Mouse (Mus musculus) CH12.LX (cell line): ENCODE measurements around the gene Cttnbp2. TPM values are rescaled to one million over a fixed set of nuclear protein-coding genes. Genes with fewer than 3 reads are reported as not detected.
A peak's percentile ranks its signal among the peaks of the same experiment; 100 is the strongest.

Experiments used
- DNase-seq: peaks from one replicate; pipeline ENCODE4 v3.0.0-alpha.2; 2013; ENCODE audit errors: extremely low read depth
- H3K27ac ChIP-seq: 2 replicates; pipeline ENCODE4 v1.5.1; 2012; ENCODE audit warnings: low read depth, mild to moderate bottlenecking, control low read depth, moderate library complexity; ENCODE audit not compliant: insufficient read depth
- H3K27me3 ChIP-seq: replicated peaks from 2 replicates; pipeline ENCODE3; 2012; ENCODE audit warnings: inconsistent platforms
- H3K36me3 ChIP-seq, 2 experiments: replicated peaks in 1 of 2; 2 replicates each; pipeline versions ENCODE3 to v1.6.1; 2012; ENCODE audit warnings: inconsistent platforms in 1 of 2, low read length in 1 of 2, mild to moderate bottlenecking in 1 of 2, mixed read lengths in 1 of 2, moderate library complexity in 1 of 2; ENCODE audit not compliant: control insufficient read depth in 1 of 2, insufficient read depth in 1 of 2
- H3K4me1 ChIP-seq, 2 experiments: 2 replicates each; pipeline ENCODE4 v1.6.1; 2012; ENCODE audit warnings: inconsistent platforms in 1 of 2, moderate library complexity in 1 of 2; ENCODE audit not compliant: insufficient read depth in 2 of 2, control insufficient read depth in 1 of 2
- H3K4me2 ChIP-seq: 2 replicates; pipeline ENCODE4 v1.6.1; 2012; ENCODE audit warnings: low read depth, mild to moderate bottlenecking, control low read depth; ENCODE audit not compliant: poor library complexity, insufficient read depth, severe bottlenecking
- H3K4me3 ChIP-seq, 3 experiments: fragments of 150-350 bp in 1 of 3; sonication (generic) in 1 of 3; replicated peaks in 1 of 3; 2 replicates each; pipeline versions ENCODE3 to v1.5.1; 2011 to 2012; ENCODE audit warnings: low read depth in 2 of 3, low read length in 2 of 3, mild to moderate bottlenecking in 2 of 3, moderate library complexity in 2 of 3, control low read depth in 1 of 3, improper control_type of control experiment in 1 of 3, inconsistent platforms in 1 of 3, mixed read lengths in 1 of 3; ENCODE audit not compliant: poor library complexity in 1 of 3
- H3K79me2 ChIP-seq: replicated peaks from 2 replicates; pipeline ENCODE4 v1.6.1; 2012; ENCODE audit warnings: mild to moderate bottlenecking, moderate library complexity; ENCODE audit not compliant: control insufficient read depth, poor library complexity, insufficient read depth, severe bottlenecking; ENCODE audit errors: extremely low read depth
- H3K9ac ChIP-seq: 2 replicates; pipeline ENCODE4 v1.6.1; 2012; ENCODE audit warnings: low read depth, mild to moderate bottlenecking, control low read depth, moderate library complexity; ENCODE audit not compliant: insufficient read depth
- H3K9me3 ChIP-seq: replicated peaks from 2 replicates; pipeline ENCODE3; 2012; ENCODE audit warnings: low read length, inconsistent platforms, mixed read lengths
- BHLHE40 ChIP-seq: IDR thresholded peaks from 2 replicates; pipeline ENCODE4 v1.6.1; 2011; ENCODE audit warnings: mild to moderate bottlenecking, low read depth, low read length, improper control_type of control experiment
- CHD2 ChIP-seq: IDR thresholded peaks from 2 replicates; pipeline ENCODE4 v1.6.1; 2011; ENCODE audit warnings: low read length, improper control_type of control experiment
- CTCF ChIP-seq, 2 experiments: IDR thresholded peaks in 1 of 2; conservative IDR thresholded peaks in 1 of 2; 2 replicates each; pipeline ENCODE4 v1.5.1; 2011 to 2012; ENCODE audit warnings: low read depth in 2 of 2, low read length in 2 of 2, improper control_type of control experiment in 1 of 2, inconsistent platforms in 1 of 2, mild to moderate bottlenecking in 1 of 2, moderate library complexity in 1 of 2
- E2F4 ChIP-seq: IDR thresholded peaks from 2 replicates; pipeline ENCODE4 v1.6.1; 2011; ENCODE audit warnings: low read depth, low read length, improper control_type of control experiment; ENCODE audit not compliant: insufficient replicate concordance
- ELF1 ChIP-seq: IDR thresholded peaks from 2 replicates; pipeline ENCODE4 v1.6.1; 2014; ENCODE audit warnings: low read depth, mild to moderate bottlenecking, inconsistent platforms, low read length, improper control_type of control experiment
- EP300 ChIP-seq: IDR thresholded peaks from 2 replicates; pipeline ENCODE4 v1.6.1; 2011; ENCODE audit warnings: low read length, improper control_type of control experiment
- ETS1 ChIP-seq: conservative IDR thresholded peaks from 2 replicates; pipeline ENCODE4 v1.6.1; 2012; ENCODE audit warnings: low read depth, mild to moderate bottlenecking, inconsistent platforms, low read length, improper control_type of control experiment, moderate library complexity
- GABPA ChIP-seq: IDR thresholded peaks from 2 replicates; pipeline ENCODE4 v1.6.1; 2012; ENCODE audit warnings: low read depth, low read length, improper control_type of control experiment, inconsistent platforms; ENCODE audit not compliant: insufficient replicate concordance
- IRF4 ChIP-seq: IDR thresholded peaks from 2 replicates; pipeline ENCODE4 v1.6.1; 2014; ENCODE audit warnings: low read depth, mild to moderate bottlenecking, inconsistent platforms, low read length, improper control_type of control experiment
- JUN ChIP-seq: IDR thresholded peaks from 2 replicates; pipeline ENCODE4 v1.6.1; 2011; ENCODE audit warnings: low read depth, mild to moderate bottlenecking, low read length, improper control_type of control experiment, moderate library complexity; ENCODE audit not compliant: insufficient read depth
- JUND ChIP-seq: conservative IDR thresholded peaks from 2 replicates; pipeline ENCODE4 v1.6.1; 2011; ENCODE audit warnings: low read depth, low read length, improper control_type of control experiment
- KAT2A ChIP-seq: IDR thresholded peaks from 2 replicates; pipeline ENCODE4 v1.6.1; 2012; ENCODE audit warnings: low read length, improper control_type of control experiment, inconsistent platforms; ENCODE audit not compliant: insufficient replicate concordance
- MAX ChIP-seq: IDR thresholded peaks from 2 replicates; pipeline ENCODE4 v1.6.1; 2011; ENCODE audit warnings: low read length, improper control_type of control experiment
- MAZ ChIP-seq: IDR thresholded peaks from 2 replicates; pipeline ENCODE4 v1.6.1; 2012; ENCODE audit warnings: low read depth, mild to moderate bottlenecking, inconsistent platforms, low read length, improper control_type of control experiment, moderate library complexity
- MEF2A ChIP-seq: IDR thresholded peaks from 2 replicates; pipeline ENCODE4 v1.6.1; 2014; ENCODE audit warnings: low read depth, mild to moderate bottlenecking, inconsistent platforms, low read length, improper control_type of control experiment, borderline replicate concordance
- MXI1 ChIP-seq: IDR thresholded peaks from 2 replicates; pipeline ENCODE4 v1.6.1; 2011; ENCODE audit warnings: mild to moderate bottlenecking, low read depth, low read length, improper control_type of control experiment
- MYC ChIP-seq: IDR thresholded peaks from 2 replicates; pipeline ENCODE4 v1.6.1; 2011; ENCODE audit warnings: low read depth, mild to moderate bottlenecking, improper control_type of control experiment, low read length
- NELFE ChIP-seq: IDR thresholded peaks from 2 replicates; pipeline ENCODE4 v1.6.1; 2011; ENCODE audit warnings: low read depth, low read length, improper control_type of control experiment
- NRF1 ChIP-seq: IDR thresholded peaks from 2 replicates; pipeline ENCODE4 v1.6.1; 2014; ENCODE audit warnings: low read depth, mild to moderate bottlenecking, inconsistent platforms, low read length, improper control_type of control experiment, moderate library complexity
- PAX5 ChIP-seq: IDR thresholded peaks from 2 replicates; pipeline ENCODE4 v1.6.1; 2012; ENCODE audit warnings: low read length, inconsistent platforms, mixed read lengths
- POLR2A ChIP-seq: IDR thresholded peaks from 2 replicates; pipeline ENCODE4 v1.6.1; 2011; ENCODE audit warnings: low read depth, mild to moderate bottlenecking, improper control_type of control experiment, low read length
- POLR2AphosphoS2 ChIP-seq: IDR thresholded peaks from 2 replicates; pipeline ENCODE4 v1.6.1; 2011; ENCODE audit warnings: low read depth, low read length, improper control_type of control experiment
- RAD21 ChIP-seq: IDR thresholded peaks from 2 replicates; pipeline ENCODE4 v1.6.1; 2011; ENCODE audit warnings: low read depth, mild to moderate bottlenecking, low read length, improper control_type of control experiment, moderate library complexity
- SIN3A ChIP-seq: IDR thresholded peaks from 2 replicates; pipeline ENCODE4 v1.6.1; 2012; ENCODE audit warnings: low read length, improper control_type of control experiment, inconsistent platforms
- SMC3 ChIP-seq: IDR thresholded peaks from 2 replicates; pipeline ENCODE4 v1.6.1; 2011; ENCODE audit warnings: low read depth, low read length, improper control_type of control experiment
- TBP ChIP-seq: conservative IDR thresholded peaks from 2 replicates; pipeline ENCODE4 v1.6.1; 2011; ENCODE audit warnings: low read depth, low read length, improper control_type of control experiment
- TCF12 ChIP-seq: IDR thresholded peaks from 2 replicates; pipeline ENCODE4 v1.6.1; 2014; ENCODE audit warnings: low read depth, mild to moderate bottlenecking, inconsistent platforms, low read length, improper control_type of control experiment
- UBTF ChIP-seq: IDR thresholded peaks from 2 replicates; pipeline ENCODE4 v1.6.1; 2012; ENCODE audit warnings: low read depth, mild to moderate bottlenecking, inconsistent platforms, low read length, improper control_type of control experiment, moderate library complexity
- USF1 ChIP-seq: IDR thresholded peaks from 2 replicates; pipeline ENCODE4 v1.6.1; 2014; ENCODE audit warnings: low read depth, mild to moderate bottlenecking, inconsistent platforms, low read length, improper control_type of control experiment
- USF2 ChIP-seq: conservative IDR thresholded peaks from 2 replicates; pipeline ENCODE4 v1.6.1; 2011; ENCODE audit warnings: low read depth, low read length, improper control_type of control experiment
- ZMIZ1 ChIP-seq: IDR thresholded peaks from 2 replicates; pipeline ENCODE4 v1.6.1; 2012; ENCODE audit warnings: low read depth, mild to moderate bottlenecking, inconsistent platforms, low read length, improper control_type of control experiment
- ZNF384 ChIP-seq: IDR thresholded peaks from 2 replicates; pipeline ENCODE4 v1.6.1; 2012; ENCODE audit warnings: low read depth, low read length, improper control_type of control experiment, inconsistent platforms
- dilution Hi-C: fragments of 300-500 bp; cut with MboI; formaldehyde crosslinking; loops from 2 replicates; pipeline ENCODE4 v1.14.3; 2020; ENCODE audit warnings: low sequenced_read_pairs; ENCODE audit not compliant: extremely low pct_unique_long_range_greater_than_20kb, extremely low pct_ligation_motif_present
- in situ Hi-C: fragments of 300-500 bp; cut with MboI; formaldehyde crosslinking; loops from 3 replicates; pipeline ENCODE4 v1.14.3; 2019; ENCODE audit warnings: low sequenced_read_pairs, low pct_ligation_motif_present, low pct_unique_long_range_greater_than_20kb, mixed read lengths
- polyA plus RNA-seq: library from polyadenylated mRNA; unstranded; fragments of >175 nt; gene quantifications from 2 replicates; pipeline ENCODE4 v1.2.1, GENCODE M21; 2012; ENCODE audit warnings: low read depth; ENCODE audit not compliant: insufficient read length
- total RNA-seq, 2 experiments: library from RNA; depleted of rRNA; stranded (reverse); fragments of 300-350 nt in 1 of 2; fragments of >200 nt in 1 of 2; gene quantifications; 2 replicates each; pipeline ENCODE4 v1.2.3; 2012 to 2014

Cttnbp2 gene
- total and polyA plus RNA-seq, 3 experiments, result 1.1 to 1.7 (median 1.5) TPM

GRCm38 (mm10) chr6:18499833-18500232, 14.8 kb downstream of the Cttnbp2 start:
- Histone ChIP-seq H3K27me3 (no peaks in the 10 kb centered on the region), H3K4me2 (peak overlapping the region; percentile 2; the same call in 1 of the 2 replicates), H3K9ac (no peak overlapping the region), H3K4me3 (no peak overlapping the region), H3K9me3 (no peaks in the 10 kb centered on the region), H3K36me3 (no peaks in the 10 kb centered on the region), H3K27ac (no peak overlapping the region), H3K4me1 (peaks cover 6 to 11% of the 10 kb centered on the region in 2 experiments), H3K79me2 (no peaks in the 10 kb centered on the region)
- in situ Hi-C loops, result no loop called here
- peak; percentile 51 for DNase-seq
- TF ChIP-seq UBTF, result no peak
- no peak for TF ChIP-seq USF1
- 0 out of 2 replicates have a peak, but pooled peaks have one; percentile 37 for TF ChIP-seq MYC
- no peak for TF ChIP-seq USF2
- no peak for TF ChIP-seq ELF1
- TF ChIP-seq ZMIZ1, result no peak
- TF ChIP-seq EP300, result no peak; the same call in 1 of the 2 replicates
- TF ChIP-seq E2F4, result no peak
- TF ChIP-seq MEF2A, result peak; percentile 88
- TF ChIP-seq MAX, result no peak
- no peak for TF ChIP-seq RAD21
- TF ChIP-seq BHLHE40, result peak; percentile 51; the same call in 1 of the 2 replicates
- TF ChIP-seq ZNF384, result no peak
- no peak for TF ChIP-seq POLR2A
- no peak for TF ChIP-seq JUN
- no peak for TF ChIP-seq GABPA
- TF ChIP-seq NELFE, result no peak
- no peak for TF ChIP-seq JUND
- TF ChIP-seq CHD2, result peak; percentile 10; the same call in 1 of the 2 replicates
- no peak for TF ChIP-seq TBP
- TF ChIP-seq TCF12, result no peak
- TF ChIP-seq PAX5, result no peak
- TF ChIP-seq KAT2A, result no peak
- peak; percentile 45 for TF ChIP-seq ETS1
- TF ChIP-seq CTCF (conservative IDR thresholded peaks at IDR 0.05 in 1 of 2, IDR thresholded peaks at IDR 0.05 in 1 of 2; ENCODE audit: low read depth in 2 of 2, low read length in 2 of 2), result no peak
- no peak for TF ChIP-seq SMC3
- no peak for TF ChIP-seq MAZ
- no peak for TF ChIP-seq SIN3A
- peak; percentile 35; the same call in 1 of the 2 replicates for TF ChIP-seq IRF4
- TF ChIP-seq POLR2AphosphoS2, result no peak
- no peak for TF ChIP-seq MXI1
- TF ChIP-seq NRF1, result 0 out of 2 replicates have a peak, but pooled peaks have one; percentile 14
- dilution Hi-C loops, result no loop called here
